24 mouse cellular contexts compared by ENCODE assay signal in the genomic region with DNA sequence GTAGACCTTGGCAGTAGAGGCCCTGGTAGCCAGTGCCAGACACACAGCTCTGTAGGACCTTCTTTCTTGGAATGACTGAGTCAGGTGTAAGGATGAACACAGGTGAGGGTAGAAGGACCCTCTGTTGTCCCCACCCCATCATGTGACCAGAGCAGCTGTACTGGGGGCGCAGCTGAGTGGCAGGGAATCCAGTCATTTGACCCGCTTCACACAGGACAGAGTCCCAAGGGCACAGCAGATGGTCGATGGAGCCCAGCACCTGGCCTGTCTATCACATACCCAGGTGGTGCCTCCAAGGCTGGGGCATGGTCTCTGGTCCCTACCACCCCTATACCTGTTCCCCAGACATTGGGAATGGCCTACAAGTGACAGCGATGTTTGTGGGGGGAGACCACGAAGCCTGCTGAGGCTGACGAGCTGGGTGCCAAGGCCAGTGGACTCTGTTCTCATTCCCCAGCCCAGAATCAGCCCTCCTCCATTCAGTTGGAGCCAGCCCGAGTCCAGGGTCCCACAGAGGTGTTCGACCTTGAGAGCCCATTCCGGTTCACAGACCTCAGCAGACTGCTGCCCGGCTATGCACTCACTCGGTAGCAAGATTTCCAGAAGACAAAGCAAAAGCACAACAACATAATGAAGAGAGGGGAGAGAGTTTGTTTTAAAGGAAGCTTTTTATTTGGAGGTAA. TPM values are rescaled to one million over a fixed set of nuclear protein-coding genes. Genes with fewer than 3 reads are reported as not detected.
DNase-seq lines count a peak whose midpoint lies in the region; ATAC-seq and TF ChIP-seq lines count a peak whose summit lies in the region.
"Had no signal": no experiment of that assay in that cellular context is flagged by ENCODE, and none has a peak within 500 bp of the region (broad histone marks: within the 10 kb centered on the region; RNA-seq: fewer than 3 reads in every experiment).

No protein-coding gene starts in this region.

- peak; percentile 89 for DNase-seq in liver, adult 2 months (ENCODE audit: extremely low read depth, low read depth, low spot score)
- DNase-seq in liver, result no peak
- peak; percentile 83 to 89 for DNase-seq in kidney, postnatal 36 days
- no peak for DNase-seq in right cerebral cortex, postnatal 4 days
- DNase-seq: cerebellum, adult 9-10 months; heart, postnatal 14 days; right cerebral cortex, postnatal 25 days had no signal

- no peaks in the 10 kb centered on the region for H3K9me3 ChIP-seq in kidney, embryonic 15.5 days (replicated peaks)
- no peaks in the 10 kb centered on the region for H3K9me3 ChIP-seq in forebrain, embryonic 15.5 days
- H3K9me3 ChIP-seq: embryonic facial prominence, embryonic 12.5 days; hindbrain, embryonic 13.5 days; midbrain, embryonic 13.5 days; neural tube, embryonic 15.5 days had no signal

- WGBS in liver, adult 2 months, result 23% methylated on average over 11 of the region's 11 CpGs
- 72% methylated on average over 11 of the region's 11 CpGs for WGBS in kidney, embryonic 15.5 days
- WGBS in forebrain, embryonic 15.5 days, result 80% methylated on average over 11 of the region's 11 CpGs

- no peak for TF ChIP-seq CTCF in liver, adult 2 months (IDR thresholded peaks at IDR 0.05; ENCODE audit: low read depth, low read length)

- no peak overlapping the region for H3ac ChIP-seq in myocyte (ENCODE audit: control insufficient read depth, insufficient read length)

- H3K79me2 ChIP-seq in liver, adult 2 months (ENCODE audit: control insufficient read depth, insufficient read depth, low read length), result peaks cover 3% of the 10 kb centered on the region; the same call in 1 of the 2 replicates
- H3K79me2 ChIP-seq in myocyte (ENCODE audit: control insufficient read depth, insufficient read depth), result no peaks in the 10 kb centered on the region

- no peak overlapping the region for H3K4me3 ChIP-seq in liver, adult 2 months (ENCODE audit: insufficient read depth, low read depth, low read length)
- H3K4me3 ChIP-seq in kidney, embryonic 15.5 days (replicated peaks), result no peak overlapping the region
- H3K4me3 ChIP-seq in myocyte, result no peak overlapping the region
- no peak overlapping the region for H3K4me3 ChIP-seq in forebrain, embryonic 15.5 days
- H3K4me3 ChIP-seq: embryonic facial prominence, embryonic 12.5 days; hindbrain, embryonic 13.5 days; midbrain, embryonic 13.5 days; neural tube, embryonic 15.5 days had no signal

- peak overlapping the region; percentile 6 for H3K9ac ChIP-seq in liver, adult 2 months (ENCODE audit: low read depth, low read length)
- H3K9ac ChIP-seq in kidney, embryonic 15.5 days, result no peak overlapping the region
- H3K9ac ChIP-seq in forebrain, embryonic 15.5 days (replicated peaks), result no peak overlapping the region
- H3K9ac ChIP-seq: embryonic facial prominence, embryonic 12.5 days; hindbrain, embryonic 13.5 days; midbrain, embryonic 13.5 days; neural tube, embryonic 15.5 days had no signal

- peak overlapping the region; percentile 77 for H3K27ac ChIP-seq in liver, adult 2 months (replicated peaks; ENCODE audit: insufficient read depth, low read depth, low read length)
- H3K27ac ChIP-seq in kidney, embryonic 15.5 days, result 0 out of 2 replicates have a peak overlapping the region, but pooled peaks have one; percentile 18
- no peak overlapping the region for H3K27ac ChIP-seq in forebrain, embryonic 15.5 days (replicated peaks)
- H3K27ac ChIP-seq: embryonic facial prominence, embryonic 12.5 days; hindbrain, embryonic 13.5 days; midbrain, embryonic 13.5 days; neural tube, embryonic 15.5 days; stomach, postnatal 0 days had no signal

- TF ChIP-seq POLR2A in liver, adult 2 months (IDR thresholded peaks at IDR 0.05; ENCODE audit: extremely low read depth, insufficient read depth, low read length), result 0 out of 2 replicates have a peak, but pooled peaks have one; percentile 23
- no peak for TF ChIP-seq POLR2A in myocyte (IDR thresholded peaks at IDR 0.05; ENCODE audit: insufficient read length, low read depth)

- H3K36me3 ChIP-seq in liver, adult 2 months (ENCODE audit: control insufficient read depth, insufficient read depth, low read length), result no peaks in the 10 kb centered on the region
- H3K36me3 ChIP-seq in kidney, embryonic 15.5 days, result no peaks in the 10 kb centered on the region
- H3K36me3 ChIP-seq in myocyte (ENCODE audit: control insufficient read depth, insufficient read depth), result no peaks in the 10 kb centered on the region
- H3K36me3 ChIP-seq in forebrain, embryonic 15.5 days, result no peaks in the 10 kb centered on the region
- H3K36me3 ChIP-seq: embryonic facial prominence, embryonic 12.5 days; hindbrain, embryonic 13.5 days; midbrain, embryonic 13.5 days; neural tube, embryonic 15.5 days had no signal

- no peak for ATAC-seq in kidney, embryonic 15.5 days (replicated peaks; ENCODE audit: low FRiP score)
- ATAC-seq in forebrain, embryonic 15.5 days (replicated peaks), result no peak
- ATAC-seq: forebrain, embryonic 16.5 days; lung, postnatal 0 days; midbrain, embryonic 13.5 days had no signal

- H3K4me1 ChIP-seq in liver, adult 2 months (ENCODE audit: control insufficient read depth, insufficient read depth, low read length), result peaks cover 68% of the 10 kb centered on the region
- H3K4me1 ChIP-seq in kidney, embryonic 15.5 days, result peaks cover 61% of the 10 kb centered on the region
- H3K4me1 ChIP-seq in forebrain, embryonic 15.5 days, result peaks cover 30% of the 10 kb centered on the region

- H3K27me3 ChIP-seq in liver, adult 2 months (ENCODE audit: control insufficient read depth, insufficient read depth, low read length), result no peaks in the 10 kb centered on the region
- H3K27me3 ChIP-seq in kidney, embryonic 15.5 days, result no peaks in the 10 kb centered on the region
- H3K27me3 ChIP-seq in myocyte (ENCODE audit: control insufficient read depth, insufficient read depth, insufficient read length), result no peaks in the 10 kb centered on the region
- H3K27me3 ChIP-seq in forebrain, embryonic 15.5 days, result no peaks in the 10 kb centered on the region
- H3K27me3 ChIP-seq: embryonic facial prominence, embryonic 12.5 days; hindbrain, embryonic 13.5 days; midbrain, embryonic 13.5 days; neural tube, embryonic 15.5 days had no signal

- H3K4me2 ChIP-seq in kidney, embryonic 15.5 days, result no peak overlapping the region
- H3K4me2 ChIP-seq in myocyte (ENCODE audit: low read depth), result peak overlapping the region; percentile 6
- H3K4me2 ChIP-seq in forebrain, embryonic 15.5 days (replicated peaks), result no peak overlapping the region
- H3K4me2 ChIP-seq: embryonic facial prominence, embryonic 12.5 days; heart, embryonic 11.5 days; hindbrain, embryonic 13.5 days; midbrain, embryonic 13.5 days; neural tube, embryonic 15.5 days had no signal

TF ChIP-seq in myocyte, 11 proteins besides CTCF, POLR2A, EP300 and RAD21:
- TF ChIP-seq MYOD1 (IDR thresholded peaks at IDR 0.05; ENCODE audit: control insufficient read depth in 1 of 3, insufficient read length in 2 of 3, low read depth in 2 of 3), result peak; percentile 59 to 99 (median 97)
- TF ChIP-seq CEBPB (IDR thresholded peaks at IDR 0.05; ENCODE audit: insufficient read depth, poor library complexity, severe bottlenecking), result no peak
- no peak for TF ChIP-seq SRF (IDR thresholded peaks at IDR 0.05; ENCODE audit: control insufficient read depth, insufficient read length, low read depth)
- TF ChIP-seq USF1 (IDR thresholded peaks at IDR 0.05; ENCODE audit: low read depth), result peak; percentile 58
- TF ChIP-seq POLR2AphosphoS2 (IDR thresholded peaks at IDR 0.05; ENCODE audit: insufficient read length, low read depth), result no peak
- TF ChIP-seq MYOG (IDR thresholded peaks at IDR 0.05; ENCODE audit: control insufficient read depth in 1 of 3, insufficient read depth in 1 of 3, insufficient read length in 2 of 3, low read depth in 2 of 3), result peak; percentile 17 to 97 (median 89)
- no peak for TF ChIP-seq MAX (IDR thresholded peaks at IDR 0.05; ENCODE audit: low read depth)
- TF ChIP-seq TCF3 (IDR thresholded peaks at IDR 0.05; ENCODE audit: insufficient read length, low read depth), result peak; percentile 70
- no peak for TF ChIP-seq E2F4 (IDR thresholded peaks at IDR 0.05; ENCODE audit: insufficient read depth)
- TF ChIP-seq REST (IDR thresholded peaks at IDR 0.05; ENCODE audit: insufficient read depth, insufficient read length), result no peak
- TF ChIP-seq TCF12 (IDR thresholded peaks at IDR 0.05; ENCODE audit: insufficient read depth, poor library complexity, severe bottlenecking), result peak; percentile 77

RNA-seq across cellular contexts. Expression of gene Gpr146, which starts 8.7 kb away (rescaled TPM):
- 36.5 and 57.1 TPM in 2 replicates for total RNA-seq in liver, adult 2 months (2014; rRNA removed)
- 43.5 and 70.7 TPM in 2 replicates for polyA plus RNA-seq in liver, adult 2 months (2012; rRNA removed)
- 4.1 and 5.4 TPM in 2 replicates for polyA plus RNA-seq in kidney, embryonic 15.5 days (2015; fragmentation: Nextera tagmentation; extraction: Ambion mirVana)
- polyA plus RNA-seq in myocyte (2012; fragmentation: generic; extraction: Trizol), result 11.7 TPM
- polyA plus RNA-seq in forebrain, embryonic 15.5 days (2015; fragmentation: Nextera tagmentation; extraction: Ambion mirVana), result 1.3 and 1.5 TPM in 2 replicates

RNA-seq across cellular contexts. Expression of gene Cyp2w1, which starts 16.4 kb away (rescaled TPM):
- not detected in 2 replicates for total RNA-seq in liver, adult 2 months (2014; rRNA removed)
- polyA plus RNA-seq in liver, adult 2 months (2012; rRNA removed), result not detected in 2 replicates
- polyA plus RNA-seq in kidney, embryonic 15.5 days (2015; fragmentation: Nextera tagmentation; extraction: Ambion mirVana), result 0.16 and 0.60 TPM in 2 replicates
- not detected for polyA plus RNA-seq in myocyte (2012; fragmentation: generic; extraction: Trizol)
- polyA plus RNA-seq in forebrain, embryonic 15.5 days (2015; fragmentation: Nextera tagmentation; extraction: Ambion mirVana), result not detected in 2 replicates
- total RNA-seq: heart, postnatal 14 days; layer of hippocampus, adult 18-20 months; left cerebral cortex, postnatal 25 days had no signal
- polyA plus RNA-seq: C2C12; cortical plate, adult 2 months; forebrain, embryonic 16.5 days; gonadal fat pad, adult 2 months; heart, embryonic 11.5 days; hindbrain, embryonic 13.5 days; lung, postnatal 0 days; midbrain, embryonic 13.5 days; neural tube, embryonic 15.5 days; thymus, postnatal 0 days had no signal

RNA-seq across cellular contexts. Expression of gene Cox19, which starts 17.6 kb away (rescaled TPM):
- total RNA-seq in liver, adult 2 months (2014; rRNA removed), result 23.6 and 25.2 TPM in 2 replicates
- 82.4 and 86.1 TPM in 2 replicates for polyA plus RNA-seq in liver, adult 2 months (2012; rRNA removed)
- polyA plus RNA-seq in kidney, embryonic 15.5 days (2015; fragmentation: Nextera tagmentation; extraction: Ambion mirVana), result 96.2 and 102 TPM in 2 replicates
- polyA plus RNA-seq in myocyte (2012; fragmentation: generic; extraction: Trizol), result 66.0 TPM
- 104 and 113 TPM in 2 replicates for polyA plus RNA-seq in forebrain, embryonic 15.5 days (2015; fragmentation: Nextera tagmentation; extraction: Ambion mirVana)

RNA-seq across cellular contexts. Expression of gene C130050O18Rik, which starts 36.3 kb away (rescaled TPM):
- 0.18 and 0.54 TPM in 2 replicates for total RNA-seq in liver, adult 2 months (2014; rRNA removed)
- polyA plus RNA-seq in liver, adult 2 months (2012; rRNA removed), result 0.56 and 1.6 TPM in 2 replicates
- 0.60 and 1.2 TPM in 2 replicates for polyA plus RNA-seq in kidney, embryonic 15.5 days (2015; fragmentation: Nextera tagmentation; extraction: Ambion mirVana)
- polyA plus RNA-seq in myocyte (2012; fragmentation: generic; extraction: Trizol), result 0.25 TPM
- 0.13 and 0.20 TPM in 2 replicates for polyA plus RNA-seq in forebrain, embryonic 15.5 days (2015; fragmentation: Nextera tagmentation; extraction: Ambion mirVana)

RNA-seq across cellular contexts. Expression of gene Adap1, which starts 43.4 kb away (rescaled TPM):
- 1.5 TPM in 2 replicates for total RNA-seq in liver, adult 2 months (2014; rRNA removed)
- polyA plus RNA-seq in liver, adult 2 months (2012; rRNA removed), result 0.60 and 1.3 TPM in 2 replicates
- polyA plus RNA-seq in kidney, embryonic 15.5 days (2015; fragmentation: Nextera tagmentation; extraction: Ambion mirVana), result 2.1 and 2.2 TPM in 2 replicates
- 0.04 TPM for polyA plus RNA-seq in myocyte (2012; fragmentation: generic; extraction: Trizol)
- polyA plus RNA-seq in forebrain, embryonic 15.5 days (2015; fragmentation: Nextera tagmentation; extraction: Ambion mirVana), result 37.0 and 38.7 TPM in 2 replicates

Comparison
In these comparisons a context has a peak if more than half of its experiments do, and no peak if none do; other contexts are left out.
1. DNase-seq: peak in liver, adult 2 months (single experiment) and kidney, postnatal 36 days (2 of 2); none in liver (single experiment) and right cerebral cortex, postnatal 4 days (single experiment).